Mouse (Mus musculus) hindbrain, embryonic 14.5 days (tissue): ENCODE measurements around the gene Nav2. TPM values are rescaled to one million over a fixed set of nuclear protein-coding genes. Genes with fewer than 3 reads are reported as not detected.
A peak's percentile ranks its signal among the peaks of the same experiment; 100 is the strongest.

Source experiments
- ATAC-seq: fragments of 200-750 bp; cut with Nextera tagmentation; 2 replicates; pipeline ENCODE4 v1.8.0; 2017; ENCODE audit warnings: moderate number of reproducible peaks, mild to moderate bottlenecking, moderate TSS enrichment, moderate library complexity; ENCODE audit not compliant: low FRiP score
- DNase-seq: peaks from one replicate; pipeline ENCODE4 v3.0.0-alpha.2; 2015; ENCODE audit warnings: low spot score
- H3K27ac ChIP-seq: fragments of 300-500 bp; sonication (generic); 2 replicates; pipeline ENCODE4 v1.5.1; 2014; ENCODE audit warnings: mild to moderate bottlenecking, moderate library complexity
- H3K27me3 ChIP-seq: fragments of 300-500 bp; sonication (generic); 2 replicates; pipeline ENCODE4 v1.6.1; 2014; ENCODE audit warnings: mild to moderate bottlenecking, low read length, mixed read lengths; ENCODE audit not compliant: control insufficient read depth, insufficient read depth
- H3K36me3 ChIP-seq: fragments of 300-500 bp; sonication (generic); replicated peaks from 2 replicates; pipeline ENCODE4 v1.6.1; 2014; ENCODE audit not compliant: control insufficient read depth, insufficient read depth
- H3K4me1 ChIP-seq: fragments of 300-500 bp; sonication (generic); replicated peaks from 2 replicates; pipeline ENCODE4 v1.6.1; 2014; ENCODE audit warnings: antibody characterized with exemption, low read length, mixed read lengths; ENCODE audit not compliant: control insufficient read depth, insufficient read depth
- H3K4me2 ChIP-seq: fragments of 300-500 bp; sonication (generic); replicated peaks from 2 replicates; pipeline ENCODE4 v1.6.1; 2014; ENCODE audit warnings: mild to moderate bottlenecking, moderate library complexity
- H3K4me3 ChIP-seq: fragments of 300-500 bp; sonication (generic); replicated peaks from 2 replicates; pipeline ENCODE4 v1.5.1; 2014; ENCODE audit warnings: mild to moderate bottlenecking, low read length
- H3K9ac ChIP-seq: fragments of 300-500 bp; sonication (generic); 2 replicates; pipeline ENCODE4 v1.6.1; 2014
- H3K9me3 ChIP-seq: fragments of 300-500 bp; sonication (generic); 2 replicates; pipeline ENCODE4 v1.6.1; 2016; ENCODE audit warnings: low read length; ENCODE audit not compliant: control insufficient read depth
- WGBS: fragments of 180-500 bp; shearing (Covaris S2); extraction: QIAGEN DNeasy Blood & Tissue Kit; methylation state at CpG from one replicate; pipeline ENCODE4 v1.1.7; 2014; 5-methylcytosine and 5-hydroxymethylcytosine counted together
- polyA plus RNA-seq: library from polyadenylated mRNA; unstranded; fragments of >200 nt; fragmentation: Nextera tagmentation; extraction: Ambion mirVana; gene quantifications from 2 replicates; pipeline ENCODE4 v1.2.1, GENCODE M21; 2014

The Nav2 gene
- polyA plus RNA-seq, 1 experiment from 2014 or later = 28.2 TPM

- ATAC-seq = peak; percentile 36; the same call in 1 of the 2 replicates
- H3K9ac ChIP-seq = no peak overlapping the region
Observed at GRCm38 (mm10) chr7:49540181-49540580, 631.7 kb downstream of the Nav2 start.

GRCm38 (mm10) chr7:49542135-49542534 is 633.6 kb downstream of the Nav2 start:
- H3K4me2 ChIP-seq = no peak overlapping the region
- H3K9ac ChIP-seq = no peak overlapping the region
- no peaks in the 10 kb centered on the region for H3K27me3 ChIP-seq
- ATAC-seq (no peak), DNase-seq (no peak)
- WGBS = 88% methylated on average over 3 of the region's 3 CpGs
- H3K4me1 ChIP-seq = peaks cover 10% of the 10 kb centered on the region
- peaks cover 3% of the 10 kb centered on the region; the same call in 1 of the 2 replicates for H3K36me3 ChIP-seq
- no peaks in the 10 kb centered on the region for H3K9me3 ChIP-seq
- H3K27ac ChIP-seq = no peak overlapping the region
- H3K4me3 ChIP-seq = no peak overlapping the region

More at GRCm38 (mm10) chr7:49540181-49540580, 631.7 kb downstream of the Nav2 start:
- Histone ChIP-seq H3K36me3 (no peaks in the 10 kb centered on the region; the same call in 1 of the 2 replicates), H3K4me1 (peaks cover 10% of the 10 kb centered on the region), H3K4me3 (no peak overlapping the region), H3K9me3 (no peaks in the 10 kb centered on the region), H3K27ac (no peak overlapping the region), H3K27me3 (no peaks in the 10 kb centered on the region), H3K4me2 (no peak overlapping the region)
- DNase-seq = no peak
- 62% methylated on average over 9 of the region's 9 CpGs for WGBS

DNA sequence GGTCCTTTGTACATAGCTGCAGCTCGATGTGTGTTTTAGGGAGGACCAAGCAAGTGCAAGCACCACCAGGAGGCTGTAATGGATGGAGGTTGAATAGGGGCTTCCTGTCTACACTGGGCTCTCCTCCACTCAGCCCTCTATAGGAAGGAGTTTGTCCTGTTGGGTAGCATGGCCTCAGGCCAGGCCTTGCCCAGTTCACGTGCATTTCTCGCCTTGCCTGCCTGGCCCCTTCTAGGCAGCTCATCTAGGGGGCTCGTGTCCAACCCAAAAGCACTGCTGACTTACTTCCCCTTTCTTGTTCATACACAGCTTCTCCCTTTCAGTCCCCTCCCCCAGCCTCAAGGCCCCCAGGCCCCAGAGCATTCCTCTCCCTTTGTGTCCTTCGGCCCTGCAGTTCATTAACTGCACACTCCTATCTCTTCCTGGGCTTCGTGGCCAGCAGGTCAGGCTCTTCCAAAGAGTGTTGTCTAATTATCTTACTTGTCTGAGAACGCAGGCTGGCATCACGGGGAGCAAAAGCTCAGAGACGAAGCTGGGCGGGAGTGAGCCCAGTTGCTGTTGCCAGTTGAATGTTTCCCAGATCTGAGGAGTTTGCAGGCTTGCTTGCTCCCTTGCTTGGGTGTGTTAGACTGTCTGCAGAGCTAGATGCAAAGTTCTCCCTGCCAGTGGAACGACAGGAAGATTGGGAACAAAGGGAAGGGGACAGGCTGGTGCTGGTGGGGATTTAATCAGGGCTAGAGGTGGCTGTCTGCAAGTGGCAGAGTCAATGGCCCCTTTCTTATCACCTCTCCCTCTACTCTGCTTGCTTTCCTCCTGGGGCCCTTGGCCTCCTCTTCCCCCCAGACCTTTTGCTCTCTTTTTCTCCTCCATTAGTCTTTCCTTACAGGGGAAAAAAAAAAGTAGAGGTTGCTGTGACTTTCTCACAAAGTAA is 636.5 kb downstream of the Nav2 start:
- ATAC-seq = no peak
- Histone ChIP-seq H3K36me3 (peaks cover 16% of the 10 kb centered on the region), H3K9me3 (no peaks in the 10 kb centered on the region), H3K27me3 (no peaks in the 10 kb centered on the region), H3K27ac (no peak overlapping the region), H3K4me1 (peaks cover 10% of the 10 kb centered on the region), H3K4me3 (no peak overlapping the region), H3K4me2 (no peak overlapping the region), H3K9ac (no peak overlapping the region)
- DNase-seq = no peak
- WGBS = 23% methylated on average over 11 of the region's 11 CpGs

- no peak for DNase-seq
- no peak overlapping the region for H3K4me3 ChIP-seq
- H3K36me3 ChIP-seq = peaks cover 16% of the 10 kb centered on the region
- ATAC-seq = no peak
- no peak overlapping the region for H3K9ac ChIP-seq
- no peak overlapping the region for H3K27ac ChIP-seq
- no peaks in the 10 kb centered on the region for H3K9me3 ChIP-seq
- H3K4me1 ChIP-seq = peaks cover 10% of the 10 kb centered on the region
- H3K27me3 ChIP-seq = no peaks in the 10 kb centered on the region
- 72% methylated on average over 15 of the region's 15 CpGs for WGBS
- H3K4me2 ChIP-seq = no peak overlapping the region
Observed at GRCm38 (mm10) chr7:49545706-49546097, 637.2 kb downstream of the Nav2 start.

DNA sequence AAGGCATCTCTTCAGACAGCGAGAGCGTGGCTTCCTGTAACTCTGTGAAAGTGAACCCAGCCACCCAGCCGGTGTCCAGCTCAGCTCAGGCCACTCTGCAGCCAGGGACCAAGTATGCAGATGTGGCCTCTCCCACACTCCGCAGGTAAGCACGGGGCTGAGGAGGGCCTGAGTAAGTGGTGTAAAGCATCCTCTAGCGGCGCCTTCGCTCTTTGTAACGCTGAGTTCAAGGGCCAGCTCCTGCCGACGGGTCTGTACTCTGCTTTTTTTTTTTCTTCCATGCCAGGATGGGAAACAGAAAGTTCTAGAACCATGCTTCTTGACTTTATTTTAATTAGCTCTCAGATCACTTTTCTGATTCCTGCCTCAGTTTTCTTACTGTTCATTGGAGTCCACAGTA is 639.9 kb downstream of the Nav2 start:
- no peak overlapping the region for H3K4me3 ChIP-seq
- no peak overlapping the region for H3K4me2 ChIP-seq
- peaks cover 10% of the 10 kb centered on the region for H3K4me1 ChIP-seq
- H3K36me3 ChIP-seq = peaks cover 22% of the 10 kb centered on the region
- no peaks in the 10 kb centered on the region for H3K9me3 ChIP-seq
- DNase-seq (no peak), ATAC-seq (no peak)
- no peaks in the 10 kb centered on the region for H3K27me3 ChIP-seq
- no peak overlapping the region for H3K27ac ChIP-seq
- no peak overlapping the region for H3K9ac ChIP-seq
- WGBS = 94% methylated on average over 11 of the region's 11 CpGs

- Histone ChIP-seq H3K4me3 (no peak overlapping the region), H3K27me3 (no peaks in the 10 kb centered on the region), H3K4me2 (no peak overlapping the region), H3K9me3 (no peaks in the 10 kb centered on the region), H3K36me3 (peaks cover 10% of the 10 kb centered on the region), H3K4me1 (no peaks in the 10 kb centered on the region; the same call in 1 of the 2 replicates), H3K27ac (no peak overlapping the region), H3K9ac (no peak overlapping the region)
- 60% methylated on average over 11 of the region's 11 CpGs for WGBS
- ATAC-seq (no peak), DNase-seq (no peak)
Observed at GRCm38 (mm10) chr7:49553236-49553981, 644.9 kb downstream of the Nav2 start.

- Histone ChIP-seq H3K27ac (no peak overlapping the region), H3K9me3 (no peaks in the 10 kb centered on the region), H3K4me1 (peaks cover 10% of the 10 kb centered on the region; the same call in 1 of the 2 replicates), H3K9ac (no peak overlapping the region), H3K4me2 (no peak overlapping the region), H3K27me3 (no peaks in the 10 kb centered on the region), H3K4me3 (no peak overlapping the region), H3K36me3 (no peaks in the 10 kb centered on the region; the same call in 1 of the 2 replicates)
- no peak for DNase-seq
- ATAC-seq = no peak
- WGBS = 76% methylated on average over 12 of the region's 12 CpGs
Observed at GRCm38 (mm10) chr7:49558240-49558640, 649.7 kb downstream of the Nav2 start.

DNA sequence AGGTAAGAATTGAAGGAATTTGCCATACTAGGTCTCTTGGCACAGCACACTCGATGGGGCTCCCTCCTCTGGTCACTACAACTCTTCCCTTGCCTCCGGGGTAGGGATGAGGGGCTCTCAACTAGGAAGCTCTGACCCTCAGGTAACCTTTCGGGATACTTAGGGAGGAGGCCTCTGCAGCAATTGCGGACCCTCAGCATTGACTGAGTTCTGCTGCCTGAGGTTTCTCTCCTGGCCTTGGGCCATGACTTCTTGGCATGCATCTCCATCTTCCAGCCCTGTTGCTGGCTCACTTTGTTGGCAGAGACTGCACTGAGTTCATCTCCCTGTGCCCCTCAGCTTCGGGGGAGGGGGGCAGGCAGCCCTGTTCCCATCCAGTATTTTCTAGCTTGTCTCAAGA is 650.4 kb downstream of the Nav2 start:
- Histone ChIP-seq H3K4me3 (no peak overlapping the region), H3K4me2 (no peak overlapping the region), H3K27ac (no peak overlapping the region), H3K36me3 (peaks cover 2% of the 10 kb centered on the region; the same call in 1 of the 2 replicates), H3K4me1 (peaks cover 10% of the 10 kb centered on the region; the same call in 1 of the 2 replicates), H3K27me3 (no peaks in the 10 kb centered on the region), H3K9ac (no peak overlapping the region), H3K9me3 (no peaks in the 10 kb centered on the region)
- WGBS = 82% methylated on average over 5 of the region's 5 CpGs
- DNase-seq (no peak), ATAC-seq (peak; percentile 63; the same call in 1 of the 2 replicates)

DNA sequence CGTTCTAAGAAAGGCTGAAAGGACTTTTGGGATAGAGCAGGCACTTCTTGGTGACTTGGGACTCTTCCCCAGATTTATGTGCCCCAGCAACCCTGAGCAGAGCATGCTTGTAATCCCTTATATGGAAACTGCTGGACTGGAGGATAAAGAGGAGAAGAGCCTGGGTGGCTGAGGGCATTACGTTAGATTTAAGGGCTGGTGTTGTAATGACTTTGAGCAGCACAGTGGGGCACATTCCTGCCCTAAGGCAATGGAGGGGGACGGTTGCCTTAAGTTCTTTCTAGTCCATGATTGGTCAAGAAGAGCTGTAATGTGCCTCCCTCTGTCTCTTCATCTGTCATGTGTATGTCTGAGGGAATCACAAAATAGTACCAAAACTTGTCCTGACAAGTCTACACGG is 651.5 kb downstream of the Nav2 start:
- H3K36me3 ChIP-seq = peaks cover 6% of the 10 kb centered on the region; the same call in 1 of the 2 replicates
- no peak overlapping the region for H3K9ac ChIP-seq
- H3K9me3 ChIP-seq = no peaks in the 10 kb centered on the region
- no peaks in the 10 kb centered on the region for H3K27me3 ChIP-seq
- no peak for ATAC-seq
- H3K4me2 ChIP-seq = no peak overlapping the region
- peaks cover 10% of the 10 kb centered on the region; the same call in 1 of the 2 replicates for H3K4me1 ChIP-seq
- DNase-seq = no peak
- H3K27ac ChIP-seq = no peak overlapping the region
- no peak overlapping the region for H3K4me3 ChIP-seq
- WGBS = 82% methylated on average over 4 of the region's 4 CpGs
